Mouse (Mus musculus) left cerebral cortex, postnatal 14 days (tissue): ENCODE data around the gene Olfr1174-ps. TPM values are rescaled to one million over a fixed set of nuclear protein-coding genes. Genes with fewer than 3 reads are reported as not detected.

Experiments used
- DNase-seq, 2 experiments: peaks; one replicate each; pipeline ENCODE4 v3.0.0; 2021 to 2022; ENCODE audit warnings: low spot score in 2 of 2, mixed read lengths in 1 of 2
- intact Hi-C: fragments of 180-260 bp; cut with DNase I; formaldehyde crosslinking; loops from one replicate; pipeline ENCODE4 v1.15.1; 2025
- long read RNA-seq, 2 experiments: library from polyadenylated mRNA; stranded (forward); transcript quantifications; one replicate each; pipeline ENCODE4 v2.0.0; 2021
- total RNA-seq, 2 experiments: library from RNA; stranded (reverse); gene quantifications; 2 replicates each; pipeline ENCODE4 v1.2.3; 2021

The Olfr1174-ps gene
- total RNA-seq, result not detected
- long read RNA-seq, experiment 1, result 0 reads
- long read RNA-seq, experiment 2, result 0 reads

DNA sequence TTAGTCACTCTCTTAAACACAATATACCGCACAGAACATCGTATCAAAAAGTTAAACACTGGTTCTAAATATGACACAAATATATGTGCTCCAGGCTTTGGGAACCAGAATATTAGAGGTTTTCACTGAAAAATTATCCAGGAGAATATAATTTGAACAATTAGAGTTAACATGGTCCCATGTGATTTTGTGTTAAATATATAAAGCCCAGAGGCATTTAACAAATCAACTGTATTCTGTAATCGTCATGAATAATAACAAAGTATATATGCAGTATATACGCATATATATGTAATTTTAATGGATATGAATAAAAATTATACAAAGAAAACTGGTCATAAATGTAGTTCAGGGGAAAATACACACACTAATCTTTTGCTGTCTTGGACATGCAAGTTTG is at the start of gene Olfr1174-ps:
TSS of gene Olfr1174-ps (minus strand) at position 101 of the 400 bp plus-strand sequence.
- no peak for DNase-seq
- intact Hi-C loops, result no loop called here

DNA sequence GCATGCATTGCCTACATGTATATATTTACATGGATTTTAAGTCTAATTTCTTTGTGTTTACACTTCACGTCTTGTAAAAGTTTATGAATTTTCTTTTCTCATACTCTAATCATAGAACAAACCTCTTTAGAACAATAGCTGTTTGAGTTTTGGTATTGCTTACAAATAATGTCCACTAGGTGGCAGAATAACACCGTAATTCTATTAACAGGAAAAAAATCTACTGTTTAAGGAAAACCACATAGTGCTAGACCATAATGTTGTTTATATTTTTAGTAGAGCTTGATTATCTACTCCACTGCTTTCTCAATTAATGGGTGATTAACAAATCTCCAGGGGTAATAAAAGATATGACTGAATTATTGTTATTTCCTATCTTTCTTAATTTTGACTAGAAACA is 41.4 kb upstream of the Olfr1174-ps start:
- intact Hi-C loops, result no loop called here
- DNase-seq, result peak; percentile 6 to 22

DNA sequence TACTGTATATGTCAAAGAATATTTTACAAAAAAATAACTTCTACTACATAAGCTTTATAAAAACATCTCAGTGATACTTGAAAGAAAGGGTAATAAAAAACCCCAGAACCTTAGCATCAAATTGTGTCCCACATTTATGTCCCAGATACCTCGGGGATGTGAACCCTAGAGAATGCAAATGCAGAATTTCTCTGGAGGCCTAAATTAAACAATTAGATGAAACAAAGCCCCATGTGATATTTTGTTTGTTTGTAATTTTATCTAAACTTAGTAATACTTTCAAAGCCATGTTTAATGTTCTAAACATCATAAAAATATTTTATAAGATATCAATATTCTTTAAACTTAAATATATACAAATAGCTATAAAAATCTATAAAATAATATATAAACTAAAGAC is 31.5 kb upstream of the Olfr1174-ps start, which contains the start of gene Olfr1177-ps:
TSS of gene Olfr1177-ps (minus strand) at position 101 of the 400 bp plus-strand sequence.
- intact Hi-C loops, result no loop called here
- DNase-seq, result no peak

DNA sequence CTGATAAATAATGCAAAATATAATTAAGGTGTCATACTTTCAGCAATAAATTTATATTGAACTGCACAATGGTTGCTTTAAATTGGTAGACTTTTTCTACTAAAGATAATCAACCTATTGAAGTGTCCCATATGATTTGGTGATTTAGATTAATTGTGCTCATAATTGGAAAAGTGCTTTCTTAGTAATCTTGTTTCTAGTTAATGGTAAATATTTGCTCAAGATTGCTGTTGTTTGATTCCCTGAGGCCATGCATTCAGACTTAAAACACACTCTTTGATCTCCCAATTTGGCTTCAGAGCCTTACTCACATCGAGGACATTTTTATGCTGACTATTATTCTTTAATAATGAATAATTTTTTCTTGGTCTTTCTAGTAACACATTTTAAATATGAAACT is 21.5 kb upstream of the Olfr1174-ps start, which contains the start of gene Olfr1176:
TSS of gene Olfr1176 (plus strand) at position 301 of the 400 bp plus-strand sequence.
- intact Hi-C loops, result no loop called here
- no peak for DNase-seq

DNA sequence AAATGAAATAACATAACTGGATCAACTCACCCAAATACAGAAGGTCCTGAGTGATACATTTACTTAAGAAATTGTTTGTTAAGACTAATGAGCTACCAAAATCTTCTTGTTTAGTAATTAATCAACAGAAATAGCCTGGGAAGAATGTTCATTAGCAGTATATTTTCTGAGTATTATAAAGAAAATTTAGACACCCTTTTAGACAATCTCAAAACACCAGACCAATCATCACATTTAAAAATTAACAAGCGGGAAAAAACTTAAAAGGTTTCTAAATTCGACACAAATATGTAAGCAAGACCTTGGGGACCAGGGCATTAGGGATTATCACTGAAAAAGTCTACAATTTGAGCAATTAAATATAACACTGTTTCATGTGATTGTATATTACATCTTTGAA is 12.2 kb upstream of the Olfr1174-ps start, which contains the start of gene Olfr1175-ps:
TSS of gene Olfr1175-ps (minus strand) at position 101 of the 400 bp plus-strand sequence.
- intact Hi-C loops, result no loop called here

DNA sequence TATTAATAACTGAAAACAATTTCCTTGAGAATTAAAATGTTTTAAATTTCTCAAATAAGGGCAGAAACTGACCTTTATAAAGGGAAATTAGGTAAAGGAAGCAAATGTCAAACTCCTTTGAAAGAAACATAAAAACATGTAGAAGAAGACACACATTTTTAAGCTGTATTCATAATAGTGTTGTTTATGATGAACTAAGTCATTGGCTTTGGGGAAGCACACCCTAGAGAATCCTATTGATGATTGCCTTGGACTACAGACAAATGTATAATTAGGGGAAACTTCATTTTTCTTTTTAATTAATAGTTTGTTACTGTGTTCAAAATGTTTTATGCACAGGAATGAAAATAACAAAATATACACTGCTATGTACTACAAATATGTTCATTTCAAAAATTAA is 35.2 kb downstream of the Olfr1174-ps start, which contains the start of gene Olfr1173:
TSS of gene Olfr1173 (minus strand) at position 101 of the 400 bp plus-strand sequence.
- intact Hi-C loops, result no loop called here
- no peak for DNase-seq

More for the DNA sequence above, 12.2 kb upstream of the Olfr1174-ps start, which contains the start of gene Olfr1175-ps:
- no peak for DNase-seq

Other genes with a start within 250 kb of the Olfr1174-ps start
- gene Olfr1163, start 243.3 kb downstream of the Olfr1174-ps start, total RNA-seq, result not detected
- gene Olfr1164, start 221.2 kb downstream of the Olfr1174-ps start, total RNA-seq, result not detected
- gene Olfr1166, start 186.9 kb downstream of the Olfr1174-ps start, total RNA-seq, result not detected
- not detected for gene Olfr1167, start 159.9 kb downstream of the Olfr1174-ps start, total RNA-seq
- gene Olfr1168, start 133.3 kb downstream of the Olfr1174-ps start, total RNA-seq, result not detected
- not detected for gene Olfr1170, start 86.8 kb downstream of the Olfr1174-ps start, total RNA-seq
- not detected for gene Olfr1173, start 35.3 kb downstream of the Olfr1174-ps start, total RNA-seq
- not detected for gene Olfr1175-ps, start 12.1 kb upstream of the Olfr1174-ps start, total RNA-seq
- gene Olfr1176, start 21.6 kb upstream of the Olfr1174-ps start, total RNA-seq, result not detected
- gene Olfr1177-ps, start 31.4 kb upstream of the Olfr1174-ps start, total RNA-seq, result not detected
- gene Olfr1178, start 71.9 kb upstream of the Olfr1174-ps start, total RNA-seq, result not detected
- gene Olfr1179, start 91.3 kb upstream of the Olfr1174-ps start, total RNA-seq, result not detected
- not detected for gene Olfr1180, start 104.0 kb upstream of the Olfr1174-ps start, total RNA-seq
- not detected for gene Olfr1181, start 111.0 kb upstream of the Olfr1174-ps start, total RNA-seq
- gene Gm13757, start 134.0 kb upstream of the Olfr1174-ps start, total RNA-seq, result not detected
- gene Olfr1183, start 139.7 kb upstream of the Olfr1174-ps start, total RNA-seq, result not detected
- gene Olfr1184, start 168.5 kb upstream of the Olfr1174-ps start, total RNA-seq, result not detected
- not detected for gene Olfr1185-ps1, start 178.2 kb upstream of the Olfr1174-ps start, total RNA-seq
- gene Olfr1186, start 203.4 kb upstream of the Olfr1174-ps start, total RNA-seq, result not detected
- gene Olfr1188, start 241.8 kb upstream of the Olfr1174-ps start, total RNA-seq, result not detected